Mouse (Mus musculus) MEL (cell line): ENCODE results near the gene Erg.

Source experiments
- CTCF ChIP-seq, 3 experiments: IDR thresholded peaks in 2 of 3; conservative IDR thresholded peaks in 1 of 3; 2 replicates each; pipeline ENCODE4 v1.5.1; 2011 to 2012; ENCODE audit warnings: low read length in 3 of 3, low read depth in 2 of 3, mild to moderate bottlenecking in 2 of 3, improper control_type of control experiment in 1 of 3, inconsistent platforms in 1 of 3, mixed read lengths in 1 of 3, moderate library complexity in 1 of 3; ENCODE audit not compliant: control insufficient read depth in 1 of 3, insufficient read depth in 1 of 3, poor library complexity in 1 of 3, severe bottlenecking in 1 of 3
- POLR2A ChIP-seq, 2 experiments: IDR thresholded peaks; 2 replicates each; pipeline ENCODE4 v1.6.1; 2011 to 2012; ENCODE audit warnings: low read length in 2 of 2, mild to moderate bottlenecking in 2 of 2, control low read depth in 1 of 2, improper control_type of control experiment in 1 of 2, low read depth in 1 of 2, moderate library complexity in 1 of 2; ENCODE audit not compliant: control insufficient read depth in 1 of 2, insufficient read depth in 1 of 2, poor library complexity in 1 of 2

DNA sequence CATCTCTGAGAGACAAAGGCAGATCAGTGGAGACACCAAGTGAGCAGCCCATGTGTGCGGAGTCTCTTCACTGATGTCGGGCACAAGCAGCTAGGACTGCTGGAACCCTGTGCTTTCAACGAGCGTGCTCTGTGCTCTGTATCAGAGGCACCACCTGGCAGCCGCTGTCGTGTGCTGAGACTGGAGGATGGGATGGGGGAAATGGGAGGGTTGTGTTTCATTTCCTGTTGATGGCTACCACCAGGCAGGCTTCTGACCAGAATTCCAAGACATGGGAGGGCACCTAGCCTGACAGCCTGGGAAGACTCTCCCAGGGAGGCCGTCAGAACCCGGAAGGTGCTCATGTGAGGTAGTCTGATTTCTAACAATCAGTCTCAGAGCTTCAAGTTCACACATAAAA lies 234.1 kb downstream of the Erg start:
- TF ChIP-seq POLR2A (IDR thresholded peaks at IDR 0.05; ENCODE audit: control insufficient read depth in 1 of 2, insufficient read depth in 1 of 2, low read depth in 1 of 2, low read length in 2 of 2, poor library complexity in 1 of 2) (no peak), CTCF (IDR thresholded peaks at IDR 0.05 in 2 of 3, conservative IDR thresholded peaks at IDR 0.05 in 1 of 3; ENCODE audit: control insufficient read depth in 1 of 3, insufficient read depth in 1 of 3, low read depth in 2 of 3, low read length in 3 of 3, poor library complexity in 1 of 3, severe bottlenecking in 1 of 3) (no peak)
